Mouse (Mus musculus) forelimb bud, embryonic 11.5 days (tissue): ENCODE measurements at regions not wholly inside any gene's neighbourhood (a gene's known extent, or its start where the extent isn't known, plus 50 kb on each side); places are given as distances from the start of the nearest gene placed in this dataset.

Source experiments
- DNase-seq: peaks from one replicate; pipeline ENCODE4 v3.0.0-alpha.2; 2012; ENCODE audit warnings: low read depth, low spot score

GRCm38 (mm10) chr14:110416422-110417136, 338.4 kb downstream of the Slitrk6 start:
- DNase-seq = no peak

GRCm38 (mm10) chr14:110415447-110415846, 339.5 kb downstream of the Slitrk6 start:
- DNase-seq = no peak

GRCm38 (mm10) chr14:110394346-110394745, 360.6 kb downstream of the Slitrk6 start:
- peak; percentile 76 for DNase-seq

DNA sequence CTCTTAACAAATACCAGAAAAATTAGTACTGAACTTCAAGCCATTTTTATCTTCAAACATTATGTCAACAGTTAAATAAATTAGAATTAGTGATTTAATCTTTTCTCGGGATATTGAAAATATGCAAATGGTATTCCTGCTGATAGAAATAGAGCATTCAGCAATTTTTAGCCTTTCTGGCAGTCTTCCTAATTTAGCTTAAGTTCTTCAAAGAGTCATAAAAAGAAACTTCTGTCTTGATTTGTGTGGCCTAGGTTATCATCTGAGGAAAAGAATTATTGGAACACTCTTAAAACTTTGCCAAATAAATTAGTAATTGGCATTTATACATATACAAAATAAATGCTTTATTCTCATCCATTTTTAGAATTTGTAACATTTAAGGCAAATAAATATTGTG, 376.5 kb downstream of the Slitrk6 start:
- no peak for DNase-seq
